Mouse (Mus musculus): ENCODE data around the gene Gm44511. TPM values are rescaled to one million over a fixed set of nuclear protein-coding genes. Genes with fewer than 3 reads are reported as not detected.
A peak's percentile ranks its signal among the peaks of the same experiment; 100 is the strongest.

Gm44511 gene
- polyA plus RNA-seq, 1 experiment: not detected

- Histone ChIP-seq H3K36me3 (ENCODE audit: control insufficient read depth, insufficient read depth) (no peaks in the 10 kb centered on the region), H3K4me3 (no peak overlapping the region), H3K27me3 (ENCODE audit: control insufficient read depth, insufficient read depth, insufficient read length) (no peaks in the 10 kb centered on the region), H3K79me2 (ENCODE audit: control insufficient read depth, insufficient read depth) (no peaks in the 10 kb centered on the region), H3K4me2 (ENCODE audit: low read depth) (no peak overlapping the region), H3ac (ENCODE audit: control insufficient read depth, insufficient read length) (no peak overlapping the region)
- TF ChIP-seq MAX (IDR thresholded peaks at IDR 0.05; ENCODE audit: low read depth): no peak
- no peak for TF ChIP-seq USF1 (IDR thresholded peaks at IDR 0.05; ENCODE audit: low read depth)
- no peak for TF ChIP-seq CEBPB (IDR thresholded peaks at IDR 0.05; ENCODE audit: insufficient read depth, poor library complexity, severe bottlenecking)
- no peak for TF ChIP-seq POLR2AphosphoS2 (IDR thresholded peaks at IDR 0.05; ENCODE audit: insufficient read length, low read depth)
- no peak for TF ChIP-seq REST (IDR thresholded peaks at IDR 0.05; ENCODE audit: insufficient read depth, insufficient read length)
- TF ChIP-seq POLR2A (IDR thresholded peaks at IDR 0.05; ENCODE audit: insufficient read length, low read depth): no peak
Observed at GRCm38 (mm10) chr6:128733908-128734679, 92.0 kb downstream of the Gm44511 start.

DNA sequence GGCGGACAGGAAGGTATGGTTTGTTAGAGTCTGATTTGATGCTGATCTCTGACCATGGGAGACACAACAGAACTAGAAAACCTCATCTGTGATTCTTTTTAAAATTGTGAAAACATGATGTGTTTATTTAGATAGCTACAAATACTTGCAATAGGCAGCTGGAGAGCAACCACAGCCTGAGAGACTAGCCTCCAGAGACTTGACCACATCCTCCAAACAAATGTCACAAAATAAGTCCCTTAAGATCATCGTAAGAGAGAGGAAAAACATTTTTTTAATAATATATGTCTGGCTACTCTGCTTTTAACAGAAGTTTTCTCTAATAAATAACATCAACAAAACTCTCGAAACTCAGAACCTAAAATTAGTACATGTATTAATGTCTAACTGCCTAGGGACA, 94.1 kb downstream of the Gm44511 start:
- H3K4me2 ChIP-seq (ENCODE audit: low read depth): peak overlapping the region; percentile 35
- H3K27me3 ChIP-seq (ENCODE audit: control insufficient read depth, insufficient read depth, insufficient read length): no peaks in the 10 kb centered on the region
- H3K79me2 ChIP-seq (ENCODE audit: control insufficient read depth, insufficient read depth): no peaks in the 10 kb centered on the region
- H3K36me3 ChIP-seq (ENCODE audit: control insufficient read depth, insufficient read depth): no peaks in the 10 kb centered on the region
- H3K4me3 ChIP-seq: no peak overlapping the region
- no peak overlapping the region for H3ac ChIP-seq (ENCODE audit: control insufficient read depth, insufficient read length)
- TF ChIP-seq E2F4 (IDR thresholded peaks at IDR 0.05; ENCODE audit: insufficient read depth): no peak
- TF ChIP-seq TCF12 (IDR thresholded peaks at IDR 0.05; ENCODE audit: insufficient read depth, poor library complexity, severe bottlenecking): no peak
- no peak for TF ChIP-seq POLR2A (IDR thresholded peaks at IDR 0.05; ENCODE audit: insufficient read length, low read depth)

Other genes with a start within 250 kb of the Gm44511 start
- not detected for gene A2ml1, start 244.7 kb downstream of the Gm44511 start, polyA plus RNA-seq (2012; fragmentation: generic; extraction: Trizol)
- gene Klrb1a, start 202.8 kb downstream of the Gm44511 start, polyA plus RNA-seq (2012; fragmentation: generic; extraction: Trizol): 0.29 TPM
- gene Clec2h, start 163.9 kb downstream of the Gm44511 start, polyA plus RNA-seq (2012; fragmentation: generic; extraction: Trizol): not detected
- not detected for gene Klrb1, start 103.3 kb downstream of the Gm44511 start, polyA plus RNA-seq (2012; fragmentation: generic; extraction: Trizol)
- gene Klrb1c, start 37.1 kb downstream of the Gm44511 start, polyA plus RNA-seq (2012; fragmentation: generic; extraction: Trizol): not detected
- not detected for gene Klrb1b, start within 50 bp of the Gm44511 start, polyA plus RNA-seq (2012; fragmentation: generic; extraction: Trizol)
- gene Clec2i, start 61.3 kb upstream of the Gm44511 start, polyA plus RNA-seq (2012; fragmentation: generic; extraction: Trizol): not detected
- gene BC035044, start 64.8 kb upstream of the Gm44511 start, polyA plus RNA-seq (2012; fragmentation: generic; extraction: Trizol): not detected
- not detected for gene Clec2g, start 108.1 kb upstream of the Gm44511 start, polyA plus RNA-seq (2012; fragmentation: generic; extraction: Trizol)
- gene Klrb1f, start 219.6 kb upstream of the Gm44511 start, polyA plus RNA-seq (2012; fragmentation: generic; extraction: Trizol): not detected